Mouse (Mus musculus) kidney, embryonic 14.5 days (tissue): ENCODE results near the gene Actg1. TPM values are rescaled to one million over a fixed set of nuclear protein-coding genes. Genes with fewer than 3 reads are reported as not detected.

Experiments used
- ATAC-seq: fragments of 200-750 bp; cut with Nextera tagmentation; 2 replicates; pipeline ENCODE4 v1.8.0; 2017; ENCODE audit warnings: moderate number of reproducible peaks, mild to moderate bottlenecking, moderate TSS enrichment, moderate library complexity; ENCODE audit not compliant: low FRiP score, low TSS enrichment
- H3K27ac ChIP-seq: fragments of 300-500 bp; sonication (generic); 2 replicates; pipeline ENCODE4 v1.5.1; 2014; ENCODE audit warnings: low read depth, mild to moderate bottlenecking, low read length, moderate library complexity, mixed read lengths
- H3K27me3 ChIP-seq: fragments of 300-500 bp; sonication (generic); 2 replicates; pipeline ENCODE4 v1.6.1; 2014; ENCODE audit warnings: mild to moderate bottlenecking, low read length; ENCODE audit not compliant: control insufficient read depth, insufficient read depth
- H3K36me3 ChIP-seq: fragments of 300-500 bp; sonication (generic); 2 replicates; pipeline ENCODE4 v1.6.1; 2014; ENCODE audit warnings: low read length, mixed read lengths; ENCODE audit not compliant: control insufficient read depth, insufficient read depth
- H3K4me1 ChIP-seq: fragments of 300-500 bp; sonication (generic); 2 replicates; pipeline ENCODE4 v1.6.1; 2014; ENCODE audit warnings: low read length, mixed read lengths; ENCODE audit not compliant: control insufficient read depth, insufficient read depth
- H3K4me2 ChIP-seq: fragments of 300-500 bp; sonication (generic); replicated peaks from 2 replicates; pipeline ENCODE4 v1.6.1; 2014; ENCODE audit warnings: low read depth, mild to moderate bottlenecking, low read length
- H3K4me3 ChIP-seq: fragments of 300-500 bp; sonication (generic); 2 replicates; pipeline ENCODE4 v1.5.1; 2014; ENCODE audit warnings: mild to moderate bottlenecking, low read length
- H3K9ac ChIP-seq: fragments of 300-500 bp; sonication (generic); 2 replicates; pipeline ENCODE4 v1.6.1; 2014; ENCODE audit warnings: low read depth, mild to moderate bottlenecking, low read length, moderate library complexity
- H3K9me3 ChIP-seq: fragments of 300-500 bp; sonication (generic); 2 replicates; pipeline ENCODE4 v1.6.1; 2016; ENCODE audit warnings: low read length; ENCODE audit not compliant: control insufficient read depth
- WGBS: fragments of 180-500 bp; shearing (Covaris S2); extraction: QIAGEN DNeasy Blood & Tissue Kit; methylation state at CpG from one replicate; pipeline ENCODE4 v1.1.7; 2014; 5-methylcytosine and 5-hydroxymethylcytosine counted together
- polyA plus RNA-seq: library from polyadenylated mRNA; unstranded; fragments of >200 nt; fragmentation: Nextera tagmentation; extraction: Ambion mirVana; gene quantifications from 2 replicates; pipeline ENCODE4 v1.2.1, GENCODE M21; 2014

Actg1 gene
- polyA plus RNA-seq, 1 experiment from 2014 or later, result 2,603 TPM

GRCm38 (mm10) chr11:120304350-120304694 lies 44.0 kb downstream of the Actg1 start:
- peaks cover 34% of the 10 kb centered on the region for H3K4me1 ChIP-seq
- peak overlapping the region; percentile 64 for H3K4me2 ChIP-seq
- H3K9ac ChIP-seq, result no peak overlapping the region
- H3K27ac ChIP-seq, result peak overlapping the region; percentile 56; the same call in 1 of the 2 replicates
- no peaks in the 10 kb centered on the region for H3K27me3 ChIP-seq
- no peaks in the 10 kb centered on the region for H3K36me3 ChIP-seq
- 12% methylated on average over 5 of the region's 5 CpGs for WGBS
- H3K9me3 ChIP-seq, result no peaks in the 10 kb centered on the region
- peak; percentile 1; the same call in 1 of the 2 replicates for ATAC-seq
- no peak overlapping the region for H3K4me3 ChIP-seq

GRCm38 (mm10) chr11:120303559-120304349 lies 44.6 kb downstream of the Actg1 start:
- Histone ChIP-seq H3K9me3 (no peaks in the 10 kb centered on the region), H3K4me2 (no peak overlapping the region), H3K27ac (peak overlapping the region; percentile 56; the same call in 1 of the 2 replicates), H3K36me3 (no peaks in the 10 kb centered on the region), H3K9ac (no peak overlapping the region), H3K4me1 (peaks cover 34% of the 10 kb centered on the region), H3K27me3 (no peaks in the 10 kb centered on the region), H3K4me3 (no peak overlapping the region)
- 82% methylated on average over 21 of the region's 21 CpGs for WGBS
- no peak for ATAC-seq

- 84% methylated on average over 9 of the region's 9 CpGs for WGBS
Observed at GRCm38 (mm10) chr11:120303119-120303518, 45.2 kb downstream of the Actg1 start.

GRCm38 (mm10) chr11:120299484-120299883 lies 48.9 kb downstream of the Actg1 start:
- H3K4me2 ChIP-seq, result no peak overlapping the region
- H3K27ac ChIP-seq, result no peak overlapping the region
- peaks cover 24% of the 10 kb centered on the region for H3K4me1 ChIP-seq
- ATAC-seq, result no peak
- no peaks in the 10 kb centered on the region for H3K9me3 ChIP-seq
- no peak overlapping the region for H3K4me3 ChIP-seq
- H3K27me3 ChIP-seq, result no peaks in the 10 kb centered on the region
- WGBS, result 55% methylated on average over 5 of the region's 5 CpGs
- H3K9ac ChIP-seq, result no peak overlapping the region
- no peaks in the 10 kb centered on the region for H3K36me3 ChIP-seq

More at GRCm38 (mm10) chr11:120303119-120303518, 45.2 kb downstream of the Actg1 start:
- Histone ChIP-seq H3K9me3 (no peaks in the 10 kb centered on the region), H3K4me1 (peaks cover 32% of the 10 kb centered on the region), H3K9ac (no peak overlapping the region), H3K36me3 (no peaks in the 10 kb centered on the region), H3K27ac (no peak overlapping the region), H3K27me3 (no peaks in the 10 kb centered on the region), H3K4me3 (no peak overlapping the region), H3K4me2 (no peak overlapping the region)
- no peak for ATAC-seq

GRCm38 (mm10) chr11:120298441-120299141 lies 49.8 kb downstream of the Actg1 start:
- WGBS, result 78% methylated on average over 4 of the region's 4 CpGs
- Histone ChIP-seq H3K4me1 (peaks cover 20% of the 10 kb centered on the region), H3K4me3 (no peak overlapping the region), H3K9me3 (no peaks in the 10 kb centered on the region), H3K4me2 (no peak overlapping the region), H3K27me3 (no peaks in the 10 kb centered on the region), H3K9ac (no peak overlapping the region), H3K36me3 (no peaks in the 10 kb centered on the region), H3K27ac (no peak overlapping the region)
- no peak for ATAC-seq

GRCm38 (mm10) chr11:120297767-120298166 lies 50.6 kb downstream of the Actg1 start:
- 78% methylated on average over 7 of the region's 7 CpGs for WGBS
- Histone ChIP-seq H3K4me1 (peaks cover 24% of the 10 kb centered on the region), H3K27ac (no peak overlapping the region), H3K27me3 (no peaks in the 10 kb centered on the region), H3K36me3 (no peaks in the 10 kb centered on the region), H3K9me3 (no peaks in the 10 kb centered on the region), H3K9ac (no peak overlapping the region), H3K4me2 (no peak overlapping the region), H3K4me3 (no peak overlapping the region)
- no peak for ATAC-seq

GRCm38 (mm10) chr11:120296305-120297144 lies 51.8 kb downstream of the Actg1 start:
- ATAC-seq, result 0 out of 2 replicates have a peak, but pooled peaks have one; percentile 36
- 0 out of 2 replicates have a peak overlapping the region, but pooled peaks have one; percentile 28 for H3K9ac ChIP-seq

More at GRCm38 (mm10) chr11:120296305-120297144, 51.8 kb downstream of the Actg1 start:
- Histone ChIP-seq H3K27ac (no peak overlapping the region), H3K36me3 (no peaks in the 10 kb centered on the region), H3K4me3 (no peak overlapping the region), H3K4me2 (no peak overlapping the region; the same call in 1 of the 2 replicates), H3K27me3 (no peaks in the 10 kb centered on the region), H3K4me1 (peaks cover 24% of the 10 kb centered on the region), H3K9me3 (no peaks in the 10 kb centered on the region)
- 12% methylated on average over 13 of the region's 13 CpGs for WGBS
